In genomic region chr14:51103217-51103616, GRCm38 (mm10) we compare ENCODE assay signal across 8 mouse cellular contexts. TPM values are rescaled to one million over a fixed set of nuclear protein-coding genes. Genes with fewer than 3 reads are reported as not detected.
DNase-seq lines count a peak whose midpoint lies in the region; ATAC-seq and TF ChIP-seq lines count a peak whose summit lies in the region.

No protein-coding gene starts in this region.

- H3K4me3 ChIP-seq in heart, postnatal 0 days (ENCODE audit: low read depth, low read length) = no peak overlapping the region
- H3K4me3 ChIP-seq in heart, embryonic 11.5 days (ENCODE audit: low read depth, low read length) = no peak overlapping the region
- no peak overlapping the region for H3K4me3 ChIP-seq in hindbrain, embryonic 14.5 days (replicated peaks; ENCODE audit: low read length)
- H3K4me3 ChIP-seq in midbrain, embryonic 14.5 days (replicated peaks; ENCODE audit: low read depth, low read length) = no peak overlapping the region

- H3K27me3 ChIP-seq in heart, postnatal 0 days (ENCODE audit: control insufficient read depth, insufficient read depth, low read length) = no peaks in the 10 kb centered on the region
- H3K27me3 ChIP-seq in heart, embryonic 11.5 days (ENCODE audit: control insufficient read depth, insufficient read depth, low read length) = no peaks in the 10 kb centered on the region
- no peaks in the 10 kb centered on the region for H3K27me3 ChIP-seq in hindbrain, embryonic 14.5 days (ENCODE audit: control insufficient read depth, insufficient read depth, low read length)
- H3K27me3 ChIP-seq in midbrain, embryonic 14.5 days (ENCODE audit: control insufficient read depth, insufficient read depth, low read length) = no peaks in the 10 kb centered on the region

- TF ChIP-seq EP300 in heart, postnatal 0 days (IDR thresholded peaks at IDR 0.05; ENCODE audit: low read depth) = no peak

- H3K36me3 ChIP-seq in heart, postnatal 0 days (replicated peaks; ENCODE audit: control insufficient read depth, insufficient read depth, low read length) = no peaks in the 10 kb centered on the region
- H3K36me3 ChIP-seq in heart, embryonic 11.5 days (ENCODE audit: control insufficient read depth, insufficient read depth, low read length) = no peaks in the 10 kb centered on the region
- H3K36me3 ChIP-seq in hindbrain, embryonic 14.5 days (replicated peaks; ENCODE audit: control insufficient read depth, insufficient read depth) = no peaks in the 10 kb centered on the region
- H3K36me3 ChIP-seq in midbrain, embryonic 14.5 days (ENCODE audit: control insufficient read depth, insufficient read depth, low read length) = no peaks in the 10 kb centered on the region

- intact Hi-C loops in left cerebral cortex, postnatal 25 days (cut with DNase I) = loop anchor here (1.0 to 5.0 kb wide), 3 partner anchors 139 to 244 kb away; no protein-coding TSS in a partner anchor

- TF ChIP-seq CTCF in heart, postnatal 0 days (IDR thresholded peaks at IDR 0.05; ENCODE audit: low read depth) = peak; percentile 89

- H3K4me1 ChIP-seq in heart, postnatal 0 days (ENCODE audit: control insufficient read depth, insufficient read depth) = no peaks in the 10 kb centered on the region
- H3K4me1 ChIP-seq in heart, embryonic 11.5 days (ENCODE audit: control insufficient read depth, insufficient read depth, low read length) = no peaks in the 10 kb centered on the region
- H3K4me1 ChIP-seq in hindbrain, embryonic 14.5 days (replicated peaks; ENCODE audit: control insufficient read depth, insufficient read depth, low read length) = no peaks in the 10 kb centered on the region
- H3K4me1 ChIP-seq in midbrain, embryonic 14.5 days (ENCODE audit: control insufficient read depth, insufficient read depth, low read length) = no peaks in the 10 kb centered on the region

- DNase-seq in heart, postnatal 0 days (ENCODE audit: low spot score) = peak; percentile 52
- DNase-seq in adrenal gland, postnatal 10 days = peak; percentile 83
- DNase-seq in embryo, embryonic 9.5 days (ENCODE audit: extremely low spot score) = peak; percentile 58
- peak; percentile 81 for DNase-seq in hindbrain, embryonic 14.5 days (ENCODE audit: low spot score)
- DNase-seq in left cerebral cortex, postnatal 25 days (ENCODE audit: low spot score in 2 of 2) = peak; percentile 59 to 71
- DNase-seq in midbrain, embryonic 14.5 days = peak; percentile 87
- peak; percentile 66 to 68 for DNase-seq in spleen, postnatal 36 days (ENCODE audit: low spot score in 2 of 2)

- 41% methylated on average over 3 of the region's 3 CpGs for WGBS in heart, postnatal 0 days
- 51% methylated on average over 3 of the region's 3 CpGs for WGBS in heart, embryonic 11.5 days (ENCODE audit: insufficient replicate concordance)
- WGBS in hindbrain, embryonic 14.5 days = 60% methylated on average over 3 of the region's 3 CpGs
- WGBS in midbrain, embryonic 14.5 days = 55% methylated on average over 3 of the region's 3 CpGs

- no peak overlapping the region for H3K4me2 ChIP-seq in heart, postnatal 0 days (ENCODE audit: low read depth, low read length)
- H3K4me2 ChIP-seq in heart, embryonic 11.5 days = no peak overlapping the region
- no peak overlapping the region for H3K4me2 ChIP-seq in hindbrain, embryonic 14.5 days (replicated peaks)
- no peak overlapping the region for H3K4me2 ChIP-seq in midbrain, embryonic 14.5 days (ENCODE audit: low read length)

- no peak for ATAC-seq in heart, postnatal 0 days (ENCODE audit: insufficient read depth, low read depth)
- no peak for ATAC-seq in heart, embryonic 11.5 days (replicated peaks; ENCODE audit: insufficient number of reproducible peaks, low FRiP score, low TSS enrichment)
- no peak for ATAC-seq in hindbrain, embryonic 14.5 days (ENCODE audit: low FRiP score)
- ATAC-seq in midbrain, embryonic 14.5 days (ENCODE audit: low FRiP score, low TSS enrichment) = no peak

- H3K9ac ChIP-seq in heart, postnatal 0 days (replicated peaks; ENCODE audit: low read depth, low read length) = no peak overlapping the region
- H3K9ac ChIP-seq in heart, embryonic 11.5 days (ENCODE audit: low read depth, low read length) = no peak overlapping the region
- H3K9ac ChIP-seq in hindbrain, embryonic 14.5 days = no peak overlapping the region
- no peak overlapping the region for H3K9ac ChIP-seq in midbrain, embryonic 14.5 days (replicated peaks; ENCODE audit: low read length)

- H3K9me3 ChIP-seq in heart, postnatal 0 days (replicated peaks; ENCODE audit: control insufficient read depth, low read length) = no peaks in the 10 kb centered on the region
- no peaks in the 10 kb centered on the region for H3K9me3 ChIP-seq in heart, embryonic 11.5 days (replicated peaks; ENCODE audit: control insufficient read depth, low read length)
- H3K9me3 ChIP-seq in hindbrain, embryonic 14.5 days (ENCODE audit: control insufficient read depth, low read length) = no peaks in the 10 kb centered on the region
- H3K9me3 ChIP-seq in midbrain, embryonic 14.5 days (ENCODE audit: control insufficient read depth, low read length) = no peaks in the 10 kb centered on the region

- H3K27ac ChIP-seq in heart, postnatal 0 days (ENCODE audit: low read depth) = no peak overlapping the region
- H3K27ac ChIP-seq in heart, embryonic 11.5 days (ENCODE audit: low read depth, low read length) = no peak overlapping the region
- no peak overlapping the region for H3K27ac ChIP-seq in hindbrain, embryonic 14.5 days
- H3K27ac ChIP-seq in midbrain, embryonic 14.5 days (replicated peaks; ENCODE audit: low read depth, low read length) = no peak overlapping the region

RNA-seq across cellular contexts. Expression of gene Eddm3b, which starts 11.0 kb away (rescaled TPM):
- not detected in 2 replicates for total RNA-seq in heart, postnatal 0 days (2014; rRNA removed; ENCODE audit: low replicate concordance)
- not detected in 2 replicates for polyA plus RNA-seq in heart, postnatal 0 days (2015; fragmentation: Nextera tagmentation; extraction: Ambion mirVana)
- not detected in 2 replicates for polyA plus RNA-seq in heart, embryonic 11.5 days (2014; fragmentation: Nextera tagmentation; extraction: Ambion mirVana)
- not detected for total RNA-seq in adrenal gland, postnatal 10 days (2021)
- polyA plus RNA-seq in hindbrain, embryonic 14.5 days (2014; fragmentation: Nextera tagmentation; extraction: Ambion mirVana) = not detected in 2 replicates
- total RNA-seq in left cerebral cortex, postnatal 25 days (2021) = not detected
- polyA plus RNA-seq in midbrain, embryonic 14.5 days (2014; fragmentation: Nextera tagmentation; extraction: Ambion mirVana) = not detected in 2 replicates

RNA-seq across cellular contexts. Expression of gene Ang, which starts 12.3 kb away (rescaled TPM):
- 9.3 TPM in 1 of 2 replicates, not detected in the other for total RNA-seq in heart, postnatal 0 days (2014; rRNA removed; ENCODE audit: low replicate concordance)
- 2.6 and 2.9 TPM in 2 replicates for polyA plus RNA-seq in heart, postnatal 0 days (2015; fragmentation: Nextera tagmentation; extraction: Ambion mirVana)
- polyA plus RNA-seq in heart, embryonic 11.5 days (2014; fragmentation: Nextera tagmentation; extraction: Ambion mirVana) = 2.1 and 2.8 TPM in 2 replicates
- total RNA-seq in adrenal gland, postnatal 10 days (2021) = 10 to 100 TPM; 14.3 to 22.4 TPM
- 4.8 and 5.2 TPM in 2 replicates for polyA plus RNA-seq in hindbrain, embryonic 14.5 days (2014; fragmentation: Nextera tagmentation; extraction: Ambion mirVana)
- total RNA-seq in left cerebral cortex, postnatal 25 days (2021) = 1 to 10 TPM; 6.3 to 6.4 TPM
- 1.5 and 2.7 TPM in 2 replicates for polyA plus RNA-seq in midbrain, embryonic 14.5 days (2014; fragmentation: Nextera tagmentation; extraction: Ambion mirVana)

RNA-seq across cellular contexts. Expression of gene Rnase4, which starts 12.3 kb away (rescaled TPM):
- 53.3 and 58.1 TPM in 2 replicates for total RNA-seq in heart, postnatal 0 days (2014; rRNA removed; ENCODE audit: low replicate concordance)
- 29.1 and 32.5 TPM in 2 replicates for polyA plus RNA-seq in heart, postnatal 0 days (2015; fragmentation: Nextera tagmentation; extraction: Ambion mirVana)
- polyA plus RNA-seq in heart, embryonic 11.5 days (2014; fragmentation: Nextera tagmentation; extraction: Ambion mirVana) = 11.5 and 12.6 TPM in 2 replicates
- 100 to 1,000 TPM in 1 of 2 experiments, 10 to 100 TPM in 1; 78.4 to 110 TPM for total RNA-seq in adrenal gland, postnatal 10 days (2021)
- 17.0 and 18.2 TPM in 2 replicates for polyA plus RNA-seq in hindbrain, embryonic 14.5 days (2014; fragmentation: Nextera tagmentation; extraction: Ambion mirVana)
- total RNA-seq in left cerebral cortex, postnatal 25 days (2021) = 10 to 100 TPM; 20.5 to 21.8 TPM
- polyA plus RNA-seq in midbrain, embryonic 14.5 days (2014; fragmentation: Nextera tagmentation; extraction: Ambion mirVana) = 9.6 and 12.7 TPM in 2 replicates

RNA-seq across cellular contexts. Expression of gene Rnase6, which starts 20.5 kb away (rescaled TPM):
- total RNA-seq in heart, postnatal 0 days (2014; rRNA removed; ENCODE audit: low replicate concordance) = not detected in 2 replicates
- 0.63 and 0.81 TPM in 2 replicates for polyA plus RNA-seq in heart, postnatal 0 days (2015; fragmentation: Nextera tagmentation; extraction: Ambion mirVana)
- not detected in 2 replicates for polyA plus RNA-seq in heart, embryonic 11.5 days (2014; fragmentation: Nextera tagmentation; extraction: Ambion mirVana)
- total RNA-seq in adrenal gland, postnatal 10 days (2021) = 1 to 10 TPM; 1.6 to 2.0 TPM
- 0.39 and 0.41 TPM in 2 replicates for polyA plus RNA-seq in hindbrain, embryonic 14.5 days (2014; fragmentation: Nextera tagmentation; extraction: Ambion mirVana)
- under 1 TPM in 1 of 2 experiments, not detected in 1; 0.32 TPM for total RNA-seq in left cerebral cortex, postnatal 25 days (2021)
- 1.1 TPM in 1 of 2 replicates, not detected in the other for polyA plus RNA-seq in midbrain, embryonic 14.5 days (2014; fragmentation: Nextera tagmentation; extraction: Ambion mirVana)

RNA-seq across cellular contexts. Expression of gene Olfr750, which starts 29.0 kb away (rescaled TPM):
- not detected in 2 replicates for total RNA-seq in heart, postnatal 0 days (2014; rRNA removed; ENCODE audit: low replicate concordance)
- not detected in 2 replicates for polyA plus RNA-seq in heart, postnatal 0 days (2015; fragmentation: Nextera tagmentation; extraction: Ambion mirVana)
- not detected in 2 replicates for polyA plus RNA-seq in heart, embryonic 11.5 days (2014; fragmentation: Nextera tagmentation; extraction: Ambion mirVana)
- total RNA-seq in adrenal gland, postnatal 10 days (2021) = not detected
- not detected in 2 replicates for polyA plus RNA-seq in hindbrain, embryonic 14.5 days (2014; fragmentation: Nextera tagmentation; extraction: Ambion mirVana)
- total RNA-seq in left cerebral cortex, postnatal 25 days (2021) = not detected
- 0.11 TPM in 1 of 2 replicates, not detected in the other for polyA plus RNA-seq in midbrain, embryonic 14.5 days (2014; fragmentation: Nextera tagmentation; extraction: Ambion mirVana)
